1 mouse cellular context compared by ENCODE assay signal in genomic region chr10:80665459-80665858, GRCm38 (mm10).
TF ChIP-seq lines count a peak whose summit lies in the region.

No protein-coding gene starts in this region.

TF ChIP-seq in CH12.LX, 34 proteins besides CTCF, POLR2A, EP300 and RAD21:
- TF ChIP-seq ETS1 (conservative IDR thresholded peaks at IDR 0.05; ENCODE audit: low read depth, low read length) = no peak
- TF ChIP-seq ELF1 (IDR thresholded peaks at IDR 0.05; ENCODE audit: low read depth, low read length) = no peak
- no peak for TF ChIP-seq TCF12 (IDR thresholded peaks at IDR 0.05; ENCODE audit: low read depth, low read length)
